Mouse (Mus musculus) embryonic facial prominence, embryonic 14.5 days (tissue): ENCODE results near the gene Creb3l2. TPM values are rescaled to one million over a fixed set of nuclear protein-coding genes. Genes with fewer than 3 reads are reported as not detected.

Experiments
- ATAC-seq: fragments of 200-750 bp; cut with Nextera tagmentation; 2 replicates; pipeline ENCODE4 v1.8.0; 2017; ENCODE audit warnings: low read depth, moderate number of reproducible peaks, moderate TSS enrichment
- DNase-seq: peaks from one replicate; pipeline ENCODE4 v3.0.0-alpha.2; 2015; ENCODE audit warnings: low spot score
- H3K27ac ChIP-seq: fragments of 300-500 bp; sonication (generic); replicated peaks from 2 replicates; pipeline ENCODE4 v1.5.1; 2014; ENCODE audit warnings: low read depth, mild to moderate bottlenecking, low read length, moderate library complexity
- H3K27me3 ChIP-seq: fragments of 300-500 bp; sonication (generic); replicated peaks from 2 replicates; pipeline ENCODE4 v1.6.1; 2014; ENCODE audit warnings: low read length; ENCODE audit not compliant: control insufficient read depth, insufficient read depth
- H3K36me3 ChIP-seq: fragments of 300-500 bp; sonication (generic); 2 replicates; pipeline ENCODE4 v1.6.1; 2014; ENCODE audit warnings: low read length, mixed read lengths; ENCODE audit not compliant: control insufficient read depth, insufficient read depth
- H3K4me1 ChIP-seq: fragments of 300-500 bp; sonication (generic); 2 replicates; pipeline ENCODE4 v1.6.1; 2014; ENCODE audit warnings: antibody characterized with exemption, low read length; ENCODE audit not compliant: control insufficient read depth, insufficient read depth
- H3K4me2 ChIP-seq: fragments of 300-500 bp; sonication (generic); 2 replicates; pipeline ENCODE4 v1.6.1; 2014; ENCODE audit warnings: low read depth, mild to moderate bottlenecking, low read length, moderate library complexity, mixed read lengths
- H3K4me3 ChIP-seq: fragments of 300-500 bp; sonication (generic); 2 replicates; pipeline ENCODE4 v1.5.1; 2014; ENCODE audit warnings: low read depth, mild to moderate bottlenecking, low read length
- H3K9ac ChIP-seq: fragments of 300-500 bp; sonication (generic); 2 replicates; pipeline ENCODE4 v1.6.1; 2014; ENCODE audit warnings: low read depth, mild to moderate bottlenecking, low read length, moderate library complexity, mixed read lengths
- H3K9me3 ChIP-seq: fragments of 300-500 bp; sonication (generic); 2 replicates; pipeline ENCODE4 v1.6.1; 2016; ENCODE audit warnings: low read length; ENCODE audit not compliant: control insufficient read depth
- WGBS: fragments of 180-500 bp; shearing (Covaris S2); extraction: QIAGEN DNeasy Blood & Tissue Kit; methylation state at CpG from one replicate; pipeline ENCODE4 v1.1.7; 2014; 5-methylcytosine and 5-hydroxymethylcytosine counted together
- polyA plus RNA-seq: library from polyadenylated mRNA; unstranded; fragments of >200 nt; fragmentation: Nextera tagmentation; extraction: Ambion mirVana; gene quantifications from 2 replicates; pipeline ENCODE4 v1.2.1, GENCODE M21; 2014

The Creb3l2 gene
- polyA plus RNA-seq, 1 experiment from 2014 or later: 35.3 TPM

- Histone ChIP-seq H3K4me2 (no peak overlapping the region), H3K9me3 (no peaks in the 10 kb centered on the region), H3K36me3 (no peaks in the 10 kb centered on the region; the same call in 1 of the 2 replicates), H3K4me3 (no peak overlapping the region), H3K27ac (no peak overlapping the region), H3K27me3 (no peaks in the 10 kb centered on the region), H3K4me1 (peaks cover 37% of the 10 kb centered on the region), H3K9ac (no peak overlapping the region)
- 72% methylated on average over 11 of the region's 11 CpGs for WGBS
- ATAC-seq: no peak
- peak; percentile 46 for DNase-seq
Observed at GRCm38 (mm10) chr6:37400866-37401525, 41.0 kb downstream of the Creb3l2 start.

- DNase-seq (no peak), ATAC-seq (no peak)
- WGBS: 93% methylated on average over 4 of the region's 4 CpGs
- Histone ChIP-seq H3K4me2 (no peak overlapping the region), H3K27me3 (no peaks in the 10 kb centered on the region), H3K27ac (no peak overlapping the region), H3K4me1 (peaks cover 37% of the 10 kb centered on the region), H3K9ac (no peak overlapping the region), H3K36me3 (no peaks in the 10 kb centered on the region; the same call in 1 of the 2 replicates), H3K9me3 (no peaks in the 10 kb centered on the region), H3K4me3 (no peak overlapping the region)
Observed at GRCm38 (mm10) chr6:37400167-37400566, 41.8 kb downstream of the Creb3l2 start.

GRCm38 (mm10) chr6:37398943-37399342 is 43.0 kb downstream of the Creb3l2 start:
- Histone ChIP-seq H3K9me3 (no peaks in the 10 kb centered on the region), H3K9ac (no peak overlapping the region), H3K4me2 (no peak overlapping the region), H3K27me3 (no peaks in the 10 kb centered on the region), H3K4me3 (no peak overlapping the region), H3K27ac (no peak overlapping the region; the same call in 1 of the 2 replicates), H3K4me1 (peaks cover 35% of the 10 kb centered on the region), H3K36me3 (peaks cover 4% of the 10 kb centered on the region; the same call in 1 of the 2 replicates)
- ATAC-seq (no peak), DNase-seq (peak; percentile 31)
- 63% methylated on average over 10 of the region's 10 CpGs for WGBS

- no peak for ATAC-seq
Observed at GRCm38 (mm10) chr6:37397973-37398372, 44.0 kb downstream of the Creb3l2 start.

GRCm38 (mm10) chr6:37397254-37397653 is 44.7 kb downstream of the Creb3l2 start:
- Histone ChIP-seq H3K27ac (no peak overlapping the region), H3K4me3 (no peak overlapping the region), H3K36me3 (peaks cover 4% of the 10 kb centered on the region; the same call in 1 of the 2 replicates), H3K9me3 (no peaks in the 10 kb centered on the region), H3K4me2 (no peak overlapping the region), H3K9ac (no peak overlapping the region), H3K4me1 (peaks cover 26% of the 10 kb centered on the region), H3K27me3 (no peaks in the 10 kb centered on the region)
- ATAC-seq: no peak
- WGBS: 91% methylated on average over 4 of the region's 4 CpGs
- DNase-seq: no peak

More at GRCm38 (mm10) chr6:37397973-37398372, 44.0 kb downstream of the Creb3l2 start:
- H3K4me1 ChIP-seq: peaks cover 28% of the 10 kb centered on the region
- DNase-seq: no peak
- H3K4me3 ChIP-seq: no peak overlapping the region
- 88% methylated on average over 9 of the region's 9 CpGs for WGBS
- peaks cover 4% of the 10 kb centered on the region; the same call in 1 of the 2 replicates for H3K36me3 ChIP-seq
- H3K9ac ChIP-seq: no peak overlapping the region
- no peaks in the 10 kb centered on the region for H3K9me3 ChIP-seq
- no peaks in the 10 kb centered on the region for H3K27me3 ChIP-seq
- H3K4me2 ChIP-seq: no peak overlapping the region
- no peak overlapping the region for H3K27ac ChIP-seq

GRCm38 (mm10) chr6:37396127-37396526 is 45.8 kb downstream of the Creb3l2 start:
- 87% methylated on average over 4 of the region's 4 CpGs for WGBS
- no peaks in the 10 kb centered on the region for H3K9me3 ChIP-seq
- H3K4me3 ChIP-seq: no peak overlapping the region
- H3K4me2 ChIP-seq: no peak overlapping the region
- H3K9ac ChIP-seq: no peak overlapping the region
- no peaks in the 10 kb centered on the region for H3K27me3 ChIP-seq
- H3K4me1 ChIP-seq: peaks cover 24% of the 10 kb centered on the region
- no peak overlapping the region for H3K27ac ChIP-seq
- H3K36me3 ChIP-seq: peaks cover 4% of the 10 kb centered on the region; the same call in 1 of the 2 replicates
- DNase-seq (no peak), ATAC-seq (no peak)

GRCm38 (mm10) chr6:37393263-37393662 is 48.7 kb downstream of the Creb3l2 start:
- peak; percentile 68 for DNase-seq
- peaks cover 4% of the 10 kb centered on the region; the same call in 1 of the 2 replicates for H3K36me3 ChIP-seq
- 0 out of 2 replicates have a peak overlapping the region, but pooled peaks have one; percentile 11 for H3K9ac ChIP-seq
- H3K9me3 ChIP-seq: no peaks in the 10 kb centered on the region
- peaks cover 12% of the 10 kb centered on the region; the same call in 1 of the 2 replicates for H3K4me1 ChIP-seq
- H3K27me3 ChIP-seq: no peaks in the 10 kb centered on the region
- 33% methylated on average over 6 of the region's 6 CpGs for WGBS
- H3K27ac ChIP-seq: 0 out of 2 replicates have a peak overlapping the region, but pooled peaks have one; percentile 8
- no peak overlapping the region for H3K4me3 ChIP-seq
- H3K4me2 ChIP-seq: no peak overlapping the region
- ATAC-seq: no peak; the same call in 1 of the 2 replicates

GRCm38 (mm10) chr6:37392262-37392661 is 49.7 kb downstream of the Creb3l2 start:
- no peak overlapping the region for H3K27ac ChIP-seq
- DNase-seq: no peak
- no peak overlapping the region for H3K4me2 ChIP-seq

More at GRCm38 (mm10) chr6:37392262-37392661, 49.7 kb downstream of the Creb3l2 start:
- Histone ChIP-seq H3K9me3 (no peaks in the 10 kb centered on the region), H3K36me3 (0 out of 2 replicates have a peak, but pooled peaks cover 4% of the 10 kb centered on the region), H3K9ac (no peak overlapping the region), H3K4me3 (no peak overlapping the region), H3K27me3 (no peaks in the 10 kb centered on the region), H3K4me1 (peaks cover 12% of the 10 kb centered on the region; the same call in 1 of the 2 replicates)
- WGBS: 86% methylated on average over 6 of the region's 6 CpGs
- no peak for ATAC-seq
